Mouse (Mus musculus) Patski (cell line): ENCODE measurements at regions not wholly inside any gene's neighbourhood (a gene's known extent, or its start where the extent isn't known, plus 50 kb on each side); places are given as distances from the start of the nearest gene placed in this dataset.
"Not testable (repeated sequence)": the region's sequence is repeated elsewhere in the genome, so short reads cannot be mapped to it uniquely, and the experiment has no call there.

ENCODE experiments used
- ATAC-seq: fragments of 100-300 bp; one replicate; pipeline ENCODE4 v1.8.0; 2021
- CTCF ChIA-PET: fragments of 350-600 bp; sonication (Branson Sonifier 250); formaldehyde crosslinking; loops from one replicate; lab custom pipeline; 2022; ENCODE audit warnings: inconsistent platforms; lab: Charles Lee
- POLR2A ChIA-PET: fragments of 350-600 bp; sonication (Branson Sonifier 250); formaldehyde crosslinking; loops from one replicate; lab custom pipeline; 2022; ENCODE audit warnings: antibody characterized with exemption, inconsistent platforms; lab: Charles Lee
- DNase-seq: peaks from one replicate; pipeline ENCODE4 v3.0.0-alpha.2; 2011; ENCODE audit warnings: low read depth, low spot score
- H3K27me3 ChIP-seq: fragments of 371-371 bp; one replicate; pipeline ENCODE4 v1.5.1; 2021
- CTCF ChIP-seq: fragments of 100-300 bp; IDR thresholded peaks from one replicate; pipeline ENCODE4 v1.5.1; 2021
- in situ Hi-C: fragments of 300-500 bp; cut with MboI; formaldehyde crosslinking; loops from 3 replicates; pipeline ENCODE4 v1.11.1; 2018; ENCODE audit warnings: low pct_unique_long_range_greater_than_20kb, mixed read lengths

DNA sequence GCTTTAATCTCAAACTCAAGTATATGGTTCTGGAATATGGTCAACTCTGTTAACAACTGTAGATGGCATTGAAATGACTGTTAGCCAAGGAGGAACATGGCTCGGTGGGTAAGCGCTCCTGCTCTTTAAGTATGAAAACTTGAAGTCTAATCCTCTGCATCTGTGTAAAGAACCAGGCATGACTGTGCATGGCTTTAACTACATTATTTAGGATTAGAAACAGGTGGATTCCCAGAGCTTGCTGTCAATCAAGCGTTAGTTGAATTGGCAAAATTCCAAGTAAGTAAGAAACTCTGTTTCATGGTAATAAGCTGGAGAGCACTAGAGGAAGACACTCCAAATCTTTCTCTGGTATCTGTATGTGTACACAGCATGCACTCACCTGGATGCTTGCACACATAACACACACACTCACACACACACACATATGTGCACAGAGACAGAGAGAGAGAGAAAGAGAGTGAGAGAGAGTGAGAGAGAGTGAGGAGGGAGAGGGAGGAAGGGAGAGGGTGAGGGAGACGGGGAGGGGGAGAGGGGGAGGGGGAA, 993.9 kb upstream of the Pom121l12 start:
- H3K27me3 ChIP-seq: no peaks in the 10 kb centered on the region
- no peak for TF ChIP-seq CTCF
- in situ Hi-C loops: no loop called here
- CTCF ChIA-PET: no interaction called here
- POLR2A ChIA-PET: no interaction called here
- DNase-seq (no peak), ATAC-seq (no peak)

GRCm38 (mm10) chr11:13584726-13585125, 1014.4 kb upstream of the Pom121l12 start:
- ATAC-seq (no peak), DNase-seq (no peak)
- ChIA-PET POLR2A (no interaction called here), CTCF (no interaction called here)
- no peak for TF ChIP-seq CTCF
- in situ Hi-C loops: no loop called here
- H3K27me3 ChIP-seq: no peaks in the 10 kb centered on the region

DNA sequence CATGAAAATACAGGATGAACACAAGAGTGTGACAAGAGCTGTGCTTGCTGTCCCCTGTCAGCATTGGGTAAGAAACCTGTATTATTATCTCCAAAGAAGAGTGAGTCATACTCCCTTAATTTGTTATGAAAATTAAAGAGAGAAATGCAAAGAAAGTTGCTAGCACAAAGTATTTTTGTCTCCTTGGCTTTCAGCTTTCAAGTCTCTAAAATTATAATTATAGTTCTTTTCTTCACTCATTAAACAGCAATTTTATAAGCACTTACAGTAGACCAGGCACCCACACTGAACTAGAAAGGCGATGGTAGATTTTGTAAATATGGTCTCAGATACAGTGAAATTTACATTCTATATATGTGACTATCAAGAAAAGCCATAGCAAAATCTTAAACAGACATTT, 1043.8 kb upstream of the Pom121l12 start:
- no peak for TF ChIP-seq CTCF
- DNase-seq (no peak), ATAC-seq (no peak)
- ChIA-PET CTCF (no interaction called here), POLR2A (no interaction called here)
- no peaks in the 10 kb centered on the region for H3K27me3 ChIP-seq
- in situ Hi-C loops: no loop called here

GRCm38 (mm10) chr11:13519618-13520017, 1054.9 kb upstream of the Cobl start:
- DNase-seq, ATAC-seq, in situ Hi-C loops, H3K27me3 ChIP-seq, POLR2A ChIA-PET, CTCF ChIA-PET: not testable (repeated sequence)

DNA sequence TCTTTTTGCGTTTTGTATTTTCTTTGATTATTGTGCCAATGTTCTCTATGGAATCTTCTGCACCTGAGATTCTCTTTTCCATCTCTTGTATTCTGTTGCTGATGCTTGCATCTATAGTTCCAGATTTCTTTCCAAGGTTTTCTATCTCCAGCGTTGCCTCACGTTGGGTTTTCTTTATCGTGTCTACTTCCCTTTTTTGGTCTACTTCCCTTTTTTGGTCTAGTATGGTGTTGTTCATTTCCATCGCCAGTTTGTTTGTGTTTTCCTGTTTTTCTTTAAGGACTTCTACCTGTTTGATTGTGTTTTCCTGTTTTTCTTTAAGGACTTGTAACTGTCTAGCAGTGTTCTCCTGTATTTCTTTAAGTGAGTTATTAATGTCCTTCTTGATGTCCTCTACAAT, 1046.2 kb upstream of the Cobl start:
- not testable (repeated sequence) for ATAC-seq

DNA sequence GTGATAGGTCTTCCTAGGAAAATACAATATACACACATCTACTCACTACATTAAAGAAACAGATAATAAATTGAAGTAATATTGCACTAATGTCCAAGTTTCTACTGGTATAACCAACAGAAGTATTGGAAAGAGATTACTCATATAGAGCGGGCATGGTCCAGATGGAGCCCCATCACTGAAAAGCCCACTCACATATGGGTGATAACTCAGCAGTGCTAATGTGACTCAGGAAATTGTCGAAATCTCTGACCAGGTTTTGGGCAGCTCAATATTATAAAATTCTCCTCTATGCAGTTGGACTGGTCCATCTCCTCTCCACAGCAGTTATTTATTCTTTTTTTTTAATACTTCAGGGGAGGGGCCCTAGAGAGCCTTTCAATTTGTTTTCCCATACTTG, 1021.2 kb upstream of the Cobl start:
- no peak for TF ChIP-seq CTCF
- POLR2A ChIA-PET: no interaction called here
- CTCF ChIA-PET: interaction anchor here (0.7 to 1.2 kb wide), 2 partner anchors 9 to 11 kb away, joined by 3 to 4 read pairs; no protein-coding TSS in a partner anchor
- DNase-seq (no peak), ATAC-seq (no peak)
- in situ Hi-C loops: no loop called here
- H3K27me3 ChIP-seq: no peaks in the 10 kb centered on the region

More for the DNA sequence above, 1046.2 kb upstream of the Cobl start:
- CTCF ChIA-PET, in situ Hi-C loops, POLR2A ChIA-PET, DNase-seq, H3K27me3 ChIP-seq: not testable (repeated sequence)

- DNase-seq, ATAC-seq, in situ Hi-C loops, H3K27me3 ChIP-seq, CTCF ChIA-PET, POLR2A ChIA-PET: not testable (repeated sequence)
Measured at GRCm38 (mm10) chr11:13451516-13451915, 986.8 kb upstream of the Cobl start.

GRCm38 (mm10) chr11:13436433-13436832, 971.7 kb upstream of the Cobl start:
- no peaks in the 10 kb centered on the region for H3K27me3 ChIP-seq
- POLR2A ChIA-PET: no interaction called here
- ATAC-seq (no peak), DNase-seq (no peak)
- CTCF ChIA-PET: no interaction called here
- TF ChIP-seq CTCF: no peak
- in situ Hi-C loops: no loop called here

GRCm38 (mm10) chr11:13417881-13418280, 953.1 kb upstream of the Cobl start:
- POLR2A ChIA-PET, ATAC-seq, in situ Hi-C loops, CTCF ChIA-PET, DNase-seq, H3K27me3 ChIP-seq: not testable (repeated sequence)
